Mouse (Mus musculus): ENCODE measurements around the gene Plaa. TPM values are rescaled to one million over a fixed set of nuclear protein-coding genes. Genes with fewer than 3 reads are reported as not detected.

The Plaa gene
- total RNA-seq, 2 experiments from 2014 or later, result 49.9 to 52.3 TPM

- no peak for DNase-seq
These were observed 48.0 kb downstream of the Plaa start for GRCm38 (mm10) chr4:94554955-94555494.

- DNase-seq, result no peak
These were observed 58.7 kb downstream of the Plaa start for GRCm38 (mm10) chr4:94544321-94544720.

- DNase-seq, result no peak
These were observed 60.0 kb downstream of the Plaa start for GRCm38 (mm10) chr4:94543041-94543440.

GRCm38 (mm10) chr4:94533205-94533604, 69.8 kb downstream of the Plaa start:
- no peak for DNase-seq

GRCm38 (mm10) chr4:94529448-94529847, 73.6 kb downstream of the Plaa start:
- DNase-seq, result no peak

GRCm38 (mm10) chr4:94523321-94523720, 79.7 kb downstream of the Plaa start:
- DNase-seq, result no peak

GRCm38 (mm10) chr4:94517631-94518030, 85.4 kb downstream of the Plaa start:
- peak; percentile 70 for DNase-seq

Other genes starting within 250 kb of the Plaa start
- not detected for gene Gm10306, start 46.7 kb downstream of the Plaa start, total RNA-seq (2021)
- 1 to 10 TPM; 6.9 to 7.1 TPM for gene Caap1, start 46.4 kb downstream of the Plaa start, total RNA-seq (2021)
- gene Ift74, start 11.2 kb upstream of the Plaa start, total RNA-seq (2021), result 10 to 100 TPM in 1 of 2 experiments, 1 to 10 TPM in 1; 9.7 to 10.6 TPM
- gene Lrrc19, start 46.9 kb upstream of the Plaa start, total RNA-seq (2021), result not detected
- 10 to 100 TPM; 59.2 to 62.8 TPM for gene Tek, start 136.0 kb upstream of the Plaa start, total RNA-seq (2021)

Data from heart, postnatal 4 days (tissue).